Mouse (Mus musculus) bone marrow, adult 2 months (tissue): Measurements from ENCODE around the gene 1700013G24Rik.

ENCODE experiments used
- CTCF ChIP-seq: fragments of 200-500 bp; IDR thresholded peaks from 2 replicates; pipeline ENCODE4 v1.5.1; 2011; ENCODE audit warnings: low read length, control low read depth; ENCODE audit not compliant: control insufficient read depth, insufficient read depth
- POLR2A ChIP-seq: fragments of 200-500 bp; IDR thresholded peaks from 2 replicates; pipeline ENCODE4 v1.6.1; 2011; ENCODE audit warnings: low read depth, mild to moderate bottlenecking, control low read depth, low read length, borderline replicate concordance; ENCODE audit not compliant: control insufficient read depth

DNA sequence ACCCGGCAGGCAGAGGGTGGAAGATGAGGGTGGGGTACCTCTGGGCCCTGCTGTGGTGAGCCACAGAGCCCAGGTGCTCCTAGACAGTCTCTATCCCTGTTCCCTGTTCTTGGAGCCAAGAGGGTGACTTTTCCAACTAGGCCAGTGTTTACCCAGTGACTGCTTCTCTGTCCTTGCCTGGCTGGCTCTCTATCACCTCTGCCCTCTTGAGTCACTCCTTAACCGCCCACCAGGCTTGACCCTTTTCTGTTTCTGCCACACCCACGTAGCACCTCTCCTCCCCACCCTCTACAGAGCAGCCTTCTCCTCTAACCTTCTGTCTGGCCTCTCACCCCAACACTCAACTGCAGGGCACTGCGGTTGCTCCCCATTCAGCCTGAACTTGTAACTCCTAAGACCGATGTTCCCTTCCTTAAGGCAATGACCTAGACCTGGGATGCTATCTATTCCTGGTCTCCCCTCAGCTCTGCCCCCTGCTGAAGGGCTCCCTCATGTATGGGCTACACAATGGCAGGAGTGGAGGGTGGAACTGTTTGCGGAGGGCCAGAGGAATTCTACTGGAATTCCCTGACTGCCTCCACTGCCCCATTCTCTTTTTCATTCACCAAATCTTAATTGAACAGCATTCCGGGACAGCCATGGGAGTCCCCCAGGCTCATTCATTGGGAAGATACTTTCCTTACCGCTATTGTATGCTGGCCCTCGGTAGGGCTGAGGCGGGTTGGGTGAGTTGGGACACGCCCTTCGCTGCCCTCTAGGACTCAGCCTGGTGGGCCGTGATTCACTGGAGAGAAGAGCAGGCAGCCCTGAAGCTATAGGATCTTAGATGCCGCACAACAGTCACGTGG, 17.0 kb downstream of the 1700013G24Rik start:
- TF ChIP-seq CTCF = no peak
- TF ChIP-seq POLR2A = no peak
